Mouse (Mus musculus) cortical plate, adult 2 months (tissue): ENCODE data around the gene Jmjd6. TPM values are rescaled to one million over a fixed set of nuclear protein-coding genes. Genes with fewer than 3 reads are reported as not detected.

ENCODE experiments used
- H3K27ac ChIP-seq: fragments of 200-500 bp; 2 replicates; pipeline ENCODE4 v1.5.1; 2012; ENCODE audit warnings: low read length, control low read depth, inconsistent platforms; ENCODE audit not compliant: insufficient read depth
- H3K4me1 ChIP-seq: fragments of 200-500 bp; 2 replicates; pipeline ENCODE4 v1.6.1; 2011; ENCODE audit warnings: low read length; ENCODE audit not compliant: control insufficient read depth, insufficient read depth
- H3K4me3 ChIP-seq: fragments of 200-500 bp; 2 replicates; pipeline ENCODE4 v1.5.1; 2011; ENCODE audit warnings: mild to moderate bottlenecking, low read length, control low read depth; ENCODE audit not compliant: insufficient read depth
- CTCF ChIP-seq: fragments of 200-500 bp; IDR thresholded peaks from 2 replicates; pipeline ENCODE4 v1.5.1; 2011; ENCODE audit warnings: mild to moderate bottlenecking, control low read depth, low read length; ENCODE audit not compliant: insufficient read depth; ENCODE audit errors: extremely low read depth
- POLR2A ChIP-seq: fragments of 200-500 bp; IDR thresholded peaks from 2 replicates; pipeline ENCODE4 v1.6.1; 2011; ENCODE audit warnings: mild to moderate bottlenecking, low read length, control low read depth; ENCODE audit not compliant: insufficient read depth; ENCODE audit errors: extremely low read depth
- polyA plus RNA-seq: library from polyadenylated mRNA; depleted of rRNA; stranded (reverse); fragments of >200 nt; gene quantifications from 2 replicates; pipeline ENCODE4 v1.2.3, GENCODE M21; 2012

Gene Jmjd6
- polyA plus RNA-seq, 1 experiment = 24.3 TPM

DNA sequence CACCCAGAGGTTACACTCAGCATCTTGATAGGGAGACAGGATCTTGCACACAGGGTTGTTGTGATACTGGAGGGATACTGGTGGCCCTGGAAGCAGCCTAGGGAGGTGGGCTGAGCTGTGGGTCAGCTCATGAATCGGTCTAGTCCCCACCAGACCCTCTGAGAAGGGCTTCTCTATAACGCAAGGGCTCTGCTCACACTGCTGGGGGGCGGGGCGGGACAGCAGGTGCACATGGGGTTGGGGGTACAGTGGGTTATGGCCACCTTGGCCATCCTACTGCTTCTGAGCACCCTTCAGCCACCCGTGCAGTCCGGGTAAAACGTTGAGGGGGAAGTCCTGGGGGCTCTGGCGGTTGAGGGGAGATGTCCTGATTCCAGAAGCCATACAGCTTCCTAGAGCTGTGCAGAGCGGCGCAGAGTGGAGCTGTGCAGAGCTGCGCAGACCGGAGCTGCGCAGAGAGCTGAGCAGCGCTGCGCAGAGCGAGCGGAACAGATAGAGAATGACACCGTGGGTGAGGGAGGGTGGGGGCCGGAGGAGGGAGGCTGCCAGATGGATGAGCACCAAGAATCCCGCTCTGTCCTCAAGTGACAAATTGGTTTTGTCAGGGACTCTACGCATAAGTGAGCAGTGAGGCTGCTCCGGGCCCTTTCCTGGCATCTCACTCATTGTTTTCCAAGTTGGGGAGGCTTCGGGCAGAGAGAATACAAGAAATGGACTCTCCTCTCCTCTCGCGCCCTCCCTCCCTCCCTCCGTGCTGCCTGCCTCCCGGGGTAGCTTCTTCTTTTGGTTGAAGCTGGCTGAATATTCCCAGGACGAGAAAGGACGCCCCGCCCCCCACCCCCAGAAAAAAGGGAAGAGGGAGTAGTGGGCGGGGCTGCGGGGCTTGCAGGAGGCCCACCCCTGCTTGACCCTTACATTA is 32.0 kb downstream of the Jmjd6 start:
- TF ChIP-seq CTCF = no peak
- TF ChIP-seq POLR2A = peak; percentile 80
- H3K4me3 ChIP-seq = peak overlapping the region; percentile 30
- peak overlapping the region; percentile 33; the same call in 1 of the 2 replicates for H3K27ac ChIP-seq
- H3K4me1 ChIP-seq = peaks cover 3% of the 10 kb centered on the region; the same call in 1 of the 2 replicates

DNA sequence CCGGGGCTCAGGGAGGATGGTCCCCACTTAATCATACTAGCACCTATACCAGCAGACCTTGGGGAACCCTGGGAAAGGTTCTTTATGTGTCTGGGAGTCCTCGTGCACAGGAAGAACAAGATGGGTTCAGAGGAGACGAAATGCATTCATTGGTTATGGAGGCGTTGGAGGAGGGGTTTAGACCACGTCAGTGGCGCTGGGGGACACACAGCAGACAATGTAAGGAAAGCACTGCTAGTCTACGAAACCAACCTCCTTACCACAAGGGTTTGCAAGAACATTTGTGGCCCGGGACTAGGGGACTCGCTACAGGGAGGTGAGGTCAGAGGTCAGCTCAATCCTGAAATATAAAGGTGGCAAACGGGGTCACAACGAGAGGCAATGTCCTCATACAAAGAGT is 32.7 kb downstream of the Jmjd6 start:
- Histone ChIP-seq H3K27ac (peak overlapping the region; percentile 33; the same call in 1 of the 2 replicates), H3K4me3 (peak overlapping the region; percentile 30; the same call in 1 of the 2 replicates), H3K4me1 (peaks cover 3% of the 10 kb centered on the region; the same call in 1 of the 2 replicates)
- TF ChIP-seq POLR2A = no peak
- no peak for TF ChIP-seq CTCF

DNA sequence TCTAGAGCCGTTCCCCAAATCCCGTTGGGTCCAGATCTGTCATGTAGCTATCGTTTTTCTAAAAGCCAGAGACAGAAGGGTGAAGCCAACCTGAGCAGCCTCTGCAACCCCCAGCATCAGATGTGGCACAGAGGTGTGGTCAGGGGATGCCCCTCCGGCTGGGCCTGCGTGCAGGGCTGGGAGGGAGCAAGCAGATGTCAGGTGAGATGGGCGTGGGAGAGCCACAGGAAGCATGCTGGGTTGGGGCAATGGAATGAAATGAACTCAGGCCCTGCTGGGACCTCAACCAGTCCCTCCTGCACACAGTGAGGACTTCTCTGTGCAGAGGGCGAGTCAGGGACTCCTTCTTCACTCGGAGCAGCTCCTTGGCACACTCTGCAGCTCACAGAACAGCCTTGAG is 33.7 kb downstream of the Jmjd6 start:
- Histone ChIP-seq H3K27ac (no peak overlapping the region), H3K4me1 (peaks cover 3% of the 10 kb centered on the region; the same call in 1 of the 2 replicates), H3K4me3 (no peak overlapping the region)
- TF ChIP-seq POLR2A = no peak

DNA sequence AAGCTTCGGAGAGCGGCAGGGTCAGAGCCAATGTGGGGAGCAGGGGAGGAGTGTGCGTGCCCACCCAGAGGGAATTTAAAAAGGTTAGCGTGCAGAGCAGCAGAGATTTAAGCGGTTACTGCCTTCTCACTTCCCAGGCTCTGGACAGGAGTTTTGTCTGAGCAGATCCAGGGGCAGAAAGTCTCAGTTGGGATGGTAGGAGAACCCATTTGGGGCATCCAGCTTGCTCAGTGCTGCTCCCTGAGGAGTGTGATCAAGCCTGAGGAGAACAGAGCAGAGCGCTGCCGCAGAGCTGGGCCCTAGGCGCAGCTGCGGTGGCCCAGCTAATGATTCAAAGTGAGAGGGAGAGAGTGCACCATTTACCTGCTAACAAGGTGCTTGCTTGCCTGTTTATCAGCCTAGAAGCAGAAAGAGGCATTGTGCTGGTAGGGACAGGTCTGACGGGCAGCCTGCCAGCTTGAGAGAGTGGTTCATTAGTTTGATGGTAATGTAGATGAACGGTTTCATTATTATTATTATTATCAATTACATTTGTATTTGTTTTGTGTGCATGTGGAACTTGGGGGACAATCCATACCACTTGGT is 34.3 kb downstream of the Jmjd6 start:
- TF ChIP-seq CTCF (no peak), POLR2A (no peak)
- peaks cover 3% of the 10 kb centered on the region; the same call in 1 of the 2 replicates for H3K4me1 ChIP-seq
- no peak overlapping the region for H3K4me3 ChIP-seq
- H3K27ac ChIP-seq = no peak overlapping the region

DNA sequence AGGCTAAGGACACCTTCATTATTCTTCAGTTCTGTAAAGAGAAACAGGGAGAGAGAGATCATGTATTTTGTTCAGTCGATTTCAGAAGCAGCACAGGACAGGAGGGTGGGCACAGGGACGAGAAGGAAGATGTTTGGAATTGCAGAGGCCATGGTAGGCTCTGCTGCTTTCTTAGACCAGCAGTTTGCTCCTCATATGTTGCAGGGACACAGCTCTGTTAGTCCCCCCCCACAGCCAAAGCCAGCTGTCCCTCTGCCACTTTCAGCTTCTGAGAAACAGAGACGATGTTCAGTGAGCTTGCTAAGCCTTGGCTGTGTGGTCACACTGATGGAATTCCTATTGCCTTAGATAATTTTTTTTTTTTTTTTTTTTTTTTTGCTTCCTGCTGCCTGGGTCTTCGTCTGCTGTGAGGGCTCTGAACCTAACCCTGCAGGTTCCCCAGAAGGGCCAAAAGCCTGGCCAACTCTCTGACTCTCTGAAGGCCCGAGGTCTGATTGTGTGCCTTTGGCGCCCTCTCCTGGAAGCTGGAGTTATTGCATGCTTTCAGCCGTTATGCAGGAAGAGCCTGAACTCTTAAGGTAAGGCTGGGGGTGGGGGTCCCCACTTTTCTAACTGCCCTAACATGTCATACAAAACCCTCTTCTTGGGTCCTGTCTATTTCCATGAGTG is 35.2 kb downstream of the Jmjd6 start:
- TF ChIP-seq CTCF = peak; percentile 91
- no peak for TF ChIP-seq POLR2A

DNA sequence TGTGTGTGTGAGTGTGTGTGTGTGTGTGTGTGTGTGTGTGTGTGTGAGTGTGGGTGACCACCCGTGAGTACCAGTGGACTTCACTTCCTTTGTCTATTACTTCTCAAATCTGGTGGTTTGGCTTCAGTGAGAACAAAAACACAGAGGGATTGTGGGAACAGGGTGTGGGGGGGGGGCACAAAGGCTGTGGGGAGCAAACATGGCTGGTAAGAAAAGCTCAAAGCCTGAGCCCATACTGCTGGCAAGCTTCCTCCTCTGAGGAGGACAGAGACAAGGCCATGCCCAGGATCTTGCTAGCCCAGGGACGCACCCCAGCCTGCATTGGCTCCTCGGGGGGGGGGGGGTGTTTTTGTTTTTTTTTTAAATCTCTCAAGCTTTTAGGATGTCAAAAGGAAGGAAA is 35.7 kb downstream of the Jmjd6 start:
- H3K4me1 ChIP-seq = peaks cover 3% of the 10 kb centered on the region; the same call in 1 of the 2 replicates
- H3K4me3 ChIP-seq = no peak overlapping the region
- H3K27ac ChIP-seq = no peak overlapping the region
- TF ChIP-seq CTCF = no peak

More for the DNA sequence above, 35.2 kb downstream of the Jmjd6 start:
- Histone ChIP-seq H3K4me1 (peaks cover 3% of the 10 kb centered on the region; the same call in 1 of the 2 replicates), H3K27ac (no peak overlapping the region), H3K4me3 (no peak overlapping the region)

DNA sequence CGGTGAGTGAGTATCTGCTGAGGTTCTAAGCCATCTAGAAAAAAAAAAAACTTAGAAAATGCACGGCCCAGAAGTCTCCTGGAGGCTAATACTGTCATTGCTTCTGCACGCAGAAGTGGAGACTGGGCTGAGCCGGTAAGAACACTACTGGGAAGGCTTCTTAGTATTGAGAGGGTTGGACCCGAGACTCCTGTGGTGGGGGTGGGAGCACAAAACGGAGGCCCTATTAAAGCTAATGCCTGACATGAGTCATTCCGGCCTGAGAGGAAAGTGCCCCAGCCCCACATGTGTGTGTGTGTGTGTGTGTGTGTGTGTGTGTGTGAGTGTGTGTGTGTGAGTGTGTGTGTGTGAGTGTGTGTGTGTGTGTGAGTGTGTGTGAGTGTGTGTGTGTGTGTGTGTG is 36.1 kb downstream of the Jmjd6 start:
- H3K27ac ChIP-seq = no peak overlapping the region
- TF ChIP-seq CTCF = no peak
- TF ChIP-seq POLR2A = no peak
- no peak overlapping the region for H3K4me3 ChIP-seq
- H3K4me1 ChIP-seq = peaks cover 3% of the 10 kb centered on the region; the same call in 1 of the 2 replicates

DNA sequence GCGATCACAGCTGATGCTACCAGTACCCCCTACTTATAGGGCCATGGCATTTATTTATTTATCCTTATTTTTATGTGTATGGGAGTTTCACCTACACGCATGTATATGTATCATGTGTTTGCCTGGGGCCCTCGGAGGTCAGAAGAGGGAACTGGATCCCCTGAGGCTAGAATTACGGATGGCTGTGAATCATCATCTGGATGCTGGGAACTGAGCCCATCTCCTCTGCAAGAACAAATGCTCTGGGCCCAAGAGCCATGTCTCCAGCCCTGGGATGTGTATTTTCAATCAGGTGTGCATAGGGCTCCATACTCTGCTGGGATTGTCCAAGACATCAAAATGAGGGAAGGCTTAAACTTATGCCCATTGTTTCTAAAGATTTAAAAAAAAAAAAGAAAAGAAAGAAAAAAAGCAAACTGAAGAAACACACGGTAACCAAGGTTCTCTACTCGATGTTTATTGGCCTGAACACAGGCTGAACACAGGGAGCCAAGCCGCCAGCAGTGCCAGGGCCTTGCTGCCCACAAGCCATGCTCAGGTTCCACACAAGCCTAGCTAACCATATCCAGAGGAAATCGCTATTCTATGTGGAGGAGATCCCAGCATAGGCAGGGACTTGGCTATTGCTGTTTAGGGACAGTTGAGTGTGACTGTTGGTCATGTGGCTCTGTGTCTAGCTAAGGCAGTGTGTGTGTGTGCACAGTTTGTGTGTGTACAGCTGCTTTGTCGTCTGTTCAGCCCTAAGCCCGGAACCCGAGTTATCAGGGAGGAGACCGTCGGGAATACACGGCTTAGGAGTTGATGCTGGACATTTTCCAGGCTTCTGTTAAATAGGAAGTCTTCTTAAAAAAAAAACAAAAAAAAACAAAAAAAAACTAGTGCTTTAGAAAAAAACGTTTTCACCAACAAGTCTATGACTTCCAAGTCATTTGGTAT is 36.8 kb downstream of the Jmjd6 start:
- no peak overlapping the region for H3K27ac ChIP-seq
- TF ChIP-seq POLR2A = no peak
- no peak for TF ChIP-seq CTCF
- H3K4me1 ChIP-seq = peaks cover 3% of the 10 kb centered on the region; the same call in 1 of the 2 replicates

More for the DNA sequence above, 36.8 kb downstream of the Jmjd6 start:
- no peak overlapping the region for H3K4me3 ChIP-seq
